In genomic region chr10:45892464-45892863, GRCm38 (mm10) we compare ENCODE assay signal across 30 mouse cellular contexts.
DNase-seq lines count a peak whose midpoint lies in the region; ATAC-seq lines count a peak whose summit lies in the region.
"Had no signal": no experiment of that assay in that cellular context is flagged by ENCODE, and none has a peak within 500 bp of the region (broad histone marks: within the 10 kb centered on the region; RNA-seq: fewer than 3 reads in every experiment).

No protein-coding gene starts in this region.

- 41% methylated on average over 2 of the region's 2 CpGs for WGBS in embryonic facial prominence, embryonic 12.5 days
- 51% methylated on average over 2 of the region's 2 CpGs for WGBS in limb, embryonic 11.5 days

- no peak overlapping the region for H3K4me3 ChIP-seq in embryonic facial prominence, embryonic 12.5 days
- no peak overlapping the region for H3K4me3 ChIP-seq in limb, embryonic 11.5 days (ENCODE audit: low read depth, low read length)
- H3K4me3 ChIP-seq: heart, embryonic 10.5 days; heart, embryonic 15.5 days; kidney, embryonic 15.5 days; limb, embryonic 15.5 days; midbrain, embryonic 15.5 days had no signal

- no peak for ATAC-seq in embryonic facial prominence, embryonic 12.5 days (ENCODE audit: insufficient number of reproducible peaks, insufficient read depth, low FRiP score, low TSS enrichment)
- no peak for ATAC-seq in limb, embryonic 11.5 days (ENCODE audit: insufficient number of reproducible peaks, low FRiP score, low TSS enrichment, low read depth)
- ATAC-seq: forebrain, postnatal 0 days; hindbrain, embryonic 16.5 days; midbrain, embryonic 15.5 days had no signal

- peaks cover 15% of the 10 kb centered on the region; the same call in 1 of the 2 replicates for H3K4me1 ChIP-seq in embryonic facial prominence, embryonic 12.5 days
- H3K4me1 ChIP-seq in limb, embryonic 11.5 days (ENCODE audit: control insufficient read depth, insufficient read depth, low read length), result peaks cover 3% of the 10 kb centered on the region; the same call in 1 of the 2 replicates
- H3K4me1 ChIP-seq: heart, embryonic 10.5 days had no signal

- intact Hi-C loops in gastrocnemius, postnatal 14 days (cut with DNase I; ENCODE audit: low total_unique reads), result no loop called here

- no peaks in the 10 kb centered on the region for H3K9me3 ChIP-seq in embryonic facial prominence, embryonic 12.5 days
- H3K9me3 ChIP-seq in limb, embryonic 11.5 days (ENCODE audit: control insufficient read depth, low read length), result no peaks in the 10 kb centered on the region
- H3K9me3 ChIP-seq: heart, embryonic 10.5 days; heart, embryonic 15.5 days; kidney, embryonic 15.5 days; limb, embryonic 15.5 days; midbrain, embryonic 15.5 days had no signal

- 0 out of 2 replicates have a peak overlapping the region, but pooled peaks have one; percentile 19 for H3K27ac ChIP-seq in embryonic facial prominence, embryonic 12.5 days
- peak overlapping the region; percentile 32; the same call in 1 of the 2 replicates for H3K27ac ChIP-seq in limb, embryonic 11.5 days (replicated peaks; ENCODE audit: low read depth, low read length)
- H3K27ac ChIP-seq: heart, embryonic 10.5 days; heart, embryonic 15.5 days; kidney, embryonic 15.5 days; limb, embryonic 15.5 days; liver, embryonic 14.5 days; macrophage; midbrain, embryonic 15.5 days had no signal

- DNase-seq in 3T3-L1 (ENCODE audit: low read depth, low spot score) (peak; percentile 65), NIH3T3 (ENCODE audit: low read depth) (peak; percentile 34)
- DNase-seq in limb, embryonic 11.5 days (ENCODE audit: low spot score), result no peak
- no peak for DNase-seq in thymus, postnatal 0 days (ENCODE audit: low spot score)
- DNase-seq in gastrocnemius, postnatal 14 days, result no peak
- no peak for DNase-seq in retina, embryonic 14.5 days (ENCODE audit: low spot score)
- DNase-seq: adrenal gland, postnatal 25 days; cerebellum, adult 18-20 months; cerebellum, postnatal 14 days; forebrain, postnatal 0 days; gastrocnemius, postnatal 25 days; heart, adult 11 months; kidney, adult 18-20 months; kidney, postnatal 4 days; layer of hippocampus, postnatal 36 days; lung, adult 2 months; lung, postnatal 10 days; right cerebral cortex, adult 18-20 months; thymus, adult 2 months; thymus, postnatal 4 days had no signal

- no peaks in the 10 kb centered on the region for H3K36me3 ChIP-seq in embryonic facial prominence, embryonic 12.5 days
- no peaks in the 10 kb centered on the region for H3K36me3 ChIP-seq in limb, embryonic 11.5 days (ENCODE audit: control insufficient read depth, insufficient read depth, low read length)
- H3K36me3 ChIP-seq: heart, embryonic 10.5 days; heart, embryonic 15.5 days; kidney, embryonic 15.5 days; limb, embryonic 15.5 days; midbrain, embryonic 15.5 days had no signal

- no peak overlapping the region for H3K9ac ChIP-seq in embryonic facial prominence, embryonic 12.5 days
- no peak overlapping the region for H3K9ac ChIP-seq in limb, embryonic 11.5 days (ENCODE audit: low read length)
- H3K9ac ChIP-seq: forebrain, postnatal 0 days; heart, embryonic 15.5 days; kidney, embryonic 15.5 days; limb, embryonic 15.5 days; liver, embryonic 14.5 days; midbrain, embryonic 15.5 days had no signal

- H3K4me2 ChIP-seq in embryonic facial prominence, embryonic 12.5 days (replicated peaks), result no peak overlapping the region
- no peak overlapping the region for H3K4me2 ChIP-seq in limb, embryonic 11.5 days (ENCODE audit: low read depth, severe bottlenecking)
- H3K4me2 ChIP-seq: heart, embryonic 15.5 days; kidney, embryonic 15.5 days; limb, embryonic 15.5 days; midbrain, embryonic 15.5 days had no signal

- no peaks in the 10 kb centered on the region for H3K27me3 ChIP-seq in embryonic facial prominence, embryonic 12.5 days
- no peaks in the 10 kb centered on the region for H3K27me3 ChIP-seq in limb, embryonic 11.5 days (ENCODE audit: control insufficient read depth, insufficient read depth, low read length)
- H3K27me3 ChIP-seq: CH12.LX; heart, embryonic 15.5 days; kidney, embryonic 15.5 days; limb, embryonic 15.5 days; midbrain, embryonic 15.5 days had no signal

Comparison
In these comparisons a context has a peak if more than half of its experiments do, and no peak if none do; other contexts are left out.
1. DNase-seq: peak in 3T3-L1 (single experiment) and NIH3T3 (single experiment); none in limb, embryonic 11.5 days (single experiment), thymus, postnatal 0 days (single experiment), gastrocnemius, postnatal 14 days (single experiment) and retina, embryonic 14.5 days (single experiment).